Mouse (Mus musculus) liver, adult 2 months (tissue): Measurements from ENCODE around the gene Sar1a. TPM values are rescaled to one million over a fixed set of nuclear protein-coding genes. Genes with fewer than 3 reads are reported as not detected.

Experiments used
- DNase-seq: peaks from one replicate; pipeline ENCODE4 v3.0.0-alpha.2; 2011; ENCODE audit warnings: low read depth, low spot score; ENCODE audit errors: extremely low read depth
- H3K27ac ChIP-seq: fragments of 200-500 bp; replicated peaks from 2 replicates; pipeline ENCODE4 v1.5.1; 2012; ENCODE audit warnings: low read depth, mild to moderate bottlenecking, control low read depth, inconsistent platforms, low read length; ENCODE audit not compliant: insufficient read depth
- H3K27me3 ChIP-seq: fragments of 200-500 bp; 2 replicates; pipeline ENCODE4 v1.6.1; 2012; ENCODE audit warnings: mild to moderate bottlenecking, moderate library complexity, low read length, inconsistent platforms; ENCODE audit not compliant: control insufficient read depth, insufficient read depth
- H3K36me3 ChIP-seq: fragments of 200-500 bp; 2 replicates; pipeline ENCODE4 v1.6.1; 2012; ENCODE audit warnings: low read length, inconsistent platforms; ENCODE audit not compliant: control insufficient read depth, insufficient read depth
- H3K4me1 ChIP-seq: fragments of 200-500 bp; 2 replicates; pipeline ENCODE4 v1.6.1; 2011; ENCODE audit warnings: low read length; ENCODE audit not compliant: control insufficient read depth, insufficient read depth
- H3K4me3 ChIP-seq: fragments of 200-500 bp; 2 replicates; pipeline ENCODE4 v1.5.1; 2011; ENCODE audit warnings: low read depth, mild to moderate bottlenecking, control low read depth, low read length, moderate library complexity; ENCODE audit not compliant: insufficient read depth
- H3K79me2 ChIP-seq: fragments of 200-500 bp; 2 replicates; pipeline ENCODE4 v1.6.1; 2012; ENCODE audit warnings: inconsistent platforms, mild to moderate bottlenecking, low read length, moderate library complexity; ENCODE audit not compliant: control insufficient read depth, insufficient read depth
- H3K9ac ChIP-seq: fragments of 200-500 bp; 2 replicates; pipeline ENCODE4 v1.6.1; 2012; ENCODE audit warnings: low read depth, mild to moderate bottlenecking, control low read depth, inconsistent platforms, low read length
- CTCF ChIP-seq: fragments of 200-500 bp; IDR thresholded peaks from 2 replicates; pipeline ENCODE4 v1.5.1; 2011; ENCODE audit warnings: low read depth, low read length, control low read depth
- POLR2A ChIP-seq: fragments of 200-500 bp; IDR thresholded peaks from 2 replicates; pipeline ENCODE4 v1.6.1; 2011; ENCODE audit warnings: low read length, control low read depth; ENCODE audit not compliant: insufficient read depth; ENCODE audit errors: extremely low read depth
- WGBS: fragments of 180-500 bp; shearing (Covaris S2); methylation state at CpG from one replicate; pipeline ENCODE4 v1.1.7; 2018; 5-methylcytosine and 5-hydroxymethylcytosine counted together
- polyA plus RNA-seq: library from polyadenylated mRNA; depleted of rRNA; stranded (reverse); fragments of >200 nt; gene quantifications from 2 replicates; pipeline ENCODE4 v1.2.3, GENCODE M21; 2012
- total RNA-seq: library from RNA; depleted of rRNA; stranded (reverse); fragments of >200 nt; gene quantifications from 2 replicates; pipeline ENCODE4 v1.2.3, GENCODE M21; 2014

The Sar1a gene
- total and polyA plus RNA-seq, 2 experiments, result 53.2 to 73.0 TPM

DNA sequence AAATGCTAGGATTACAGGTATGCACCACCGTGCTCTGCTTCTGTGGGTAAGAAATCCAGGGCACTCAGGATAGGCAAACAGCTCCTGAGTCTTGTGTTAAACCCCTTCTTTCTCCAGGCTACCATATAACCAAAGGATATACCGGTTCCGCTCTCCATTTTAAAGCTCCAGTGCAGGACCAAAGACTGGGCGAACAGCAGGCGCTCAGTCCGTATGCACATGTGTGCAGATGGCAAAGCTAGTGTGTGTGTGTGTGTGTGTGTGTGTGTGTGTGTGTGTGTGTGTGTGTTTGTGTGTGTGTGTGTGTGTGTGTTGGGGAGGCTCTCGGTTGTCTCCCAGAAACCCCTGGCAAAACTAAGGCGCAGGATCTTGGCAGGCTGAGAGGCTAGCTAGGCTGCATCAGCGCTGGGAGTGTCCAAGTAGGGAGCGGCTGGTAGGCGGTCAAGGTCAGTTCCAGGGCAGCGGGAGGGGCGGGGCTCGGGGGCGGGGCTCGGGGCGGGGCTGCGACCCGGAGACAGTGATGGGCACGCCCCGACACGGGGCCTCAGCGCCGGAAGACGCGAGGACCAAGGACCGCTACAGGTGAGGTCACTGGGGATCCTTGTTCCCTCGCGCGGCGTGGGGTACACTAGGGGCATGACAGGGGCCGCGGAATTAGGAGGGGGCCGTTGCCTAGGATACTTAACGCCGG is 34.8 kb downstream of the Sar1a start, which contains the start of gene Aifm2:
Aifm2 (plus strand) TSS at position 493 of the 691 bp plus-strand sequence.
- DNase-seq, result peak; percentile 77
- 10% methylated on average over 36 of the region's 36 CpGs for WGBS
- H3K9ac ChIP-seq, result peak within 1 kb of the TSS; percentile 84
- peak within 1 kb of the TSS; percentile 90 for H3K27ac ChIP-seq
- H3K27me3 ChIP-seq, result no peaks in the 10 kb centered on the region
- H3K4me3 ChIP-seq, result peak within 1 kb of the TSS; percentile 87
- TF ChIP-seq CTCF (no peak), POLR2A (peak; percentile 62; the same call in 1 of the 2 replicates)
- no peaks in the 10 kb centered on the region for H3K36me3 ChIP-seq
- H3K79me2 ChIP-seq, result no peaks in the 10 kb centered on the region
- H3K4me1 ChIP-seq, result peaks cover 10% of the 10 kb centered on the region

DNA sequence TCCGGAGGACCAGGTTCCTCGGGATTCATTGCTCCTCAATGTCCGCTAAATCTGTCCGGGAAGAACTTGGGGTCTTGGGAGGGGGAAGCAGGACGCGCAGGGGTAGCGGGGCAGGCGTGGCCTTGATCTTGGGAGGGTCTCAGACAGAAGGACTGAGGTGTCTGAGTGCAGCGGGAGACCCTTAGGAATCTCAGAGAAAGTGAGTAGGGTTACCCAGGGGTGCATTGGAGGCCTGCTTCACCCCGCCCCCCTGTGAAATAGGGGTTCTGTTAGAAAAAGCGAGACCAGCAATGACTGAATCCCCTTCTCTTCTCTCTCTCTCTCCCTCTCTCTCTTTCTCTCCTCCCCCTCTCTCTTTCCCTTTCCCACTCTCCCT is 35.4 kb downstream of the Sar1a start:
- Histone ChIP-seq H3K4me1 (peaks cover 11% of the 10 kb centered on the region), H3K4me3 (peak overlapping the region; percentile 87), H3K9ac (peak overlapping the region; percentile 84), H3K27me3 (no peaks in the 10 kb centered on the region), H3K36me3 (no peaks in the 10 kb centered on the region), H3K27ac (peak overlapping the region; percentile 90), H3K79me2 (0 out of 2 replicates have a peak, but pooled peaks cover 3% of the 10 kb centered on the region)
- no peak for DNase-seq
- WGBS, result 5% methylated on average over 11 of the region's 11 CpGs
- no peak for TF ChIP-seq POLR2A
- TF ChIP-seq CTCF, result no peak

DNA sequence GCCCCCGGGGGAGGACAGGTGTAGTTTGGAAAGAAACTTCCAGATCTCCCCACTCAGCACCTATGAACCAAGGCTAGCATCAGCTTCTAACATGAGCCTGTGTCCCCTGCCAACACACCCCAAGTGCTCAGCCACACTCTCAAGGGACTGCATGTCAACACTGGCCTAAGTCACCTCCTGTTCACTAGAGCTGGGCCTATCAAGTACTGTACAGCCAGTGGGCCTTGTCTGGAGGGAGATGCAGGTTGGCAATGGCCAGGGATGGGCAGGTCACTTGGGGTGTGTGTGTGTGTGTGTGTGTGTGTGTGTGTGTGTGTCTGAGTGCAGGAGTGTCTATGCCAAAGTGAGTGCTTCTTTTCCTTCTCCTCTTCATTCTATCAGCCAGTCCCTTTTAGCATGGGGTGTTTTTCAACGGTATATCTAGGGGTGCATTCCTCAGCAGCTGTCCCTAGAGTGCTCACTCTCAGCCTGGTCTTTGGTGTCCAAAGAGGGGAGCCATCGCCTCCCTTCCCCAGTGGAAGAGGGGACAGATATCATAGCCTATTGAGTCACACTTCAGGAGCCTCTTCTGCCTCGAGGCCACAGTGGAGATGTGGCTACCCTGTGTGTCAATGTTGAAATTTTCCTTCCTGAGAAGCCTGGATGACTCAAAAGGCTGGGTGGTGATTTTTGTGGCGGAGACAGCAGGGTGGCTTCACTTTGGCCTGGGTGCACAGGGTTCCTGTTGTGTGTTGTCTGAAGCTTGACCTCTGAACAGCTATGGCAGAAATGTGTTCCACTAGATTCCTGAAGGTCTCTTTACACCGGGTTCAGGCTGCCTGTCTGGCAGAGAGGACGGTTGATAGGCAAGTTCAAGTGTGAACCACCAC is 36.1 kb downstream of the Sar1a start:
- no peaks in the 10 kb centered on the region for H3K36me3 ChIP-seq
- WGBS, result 36% methylated on average over 7 of the region's 7 CpGs
- 0 out of 2 replicates have a peak, but pooled peaks cover 8% of the 10 kb centered on the region for H3K79me2 ChIP-seq
- peak overlapping the region; percentile 87; the same call in 1 of the 2 replicates for H3K4me3 ChIP-seq
- peak; percentile 89 for DNase-seq
- H3K4me1 ChIP-seq, result peaks cover 12% of the 10 kb centered on the region
- H3K9ac ChIP-seq, result peak overlapping the region; percentile 84
- TF ChIP-seq POLR2A, result no peak
- no peak for TF ChIP-seq CTCF
- peak overlapping the region; percentile 90 for H3K27ac ChIP-seq
- no peaks in the 10 kb centered on the region for H3K27me3 ChIP-seq

DNA sequence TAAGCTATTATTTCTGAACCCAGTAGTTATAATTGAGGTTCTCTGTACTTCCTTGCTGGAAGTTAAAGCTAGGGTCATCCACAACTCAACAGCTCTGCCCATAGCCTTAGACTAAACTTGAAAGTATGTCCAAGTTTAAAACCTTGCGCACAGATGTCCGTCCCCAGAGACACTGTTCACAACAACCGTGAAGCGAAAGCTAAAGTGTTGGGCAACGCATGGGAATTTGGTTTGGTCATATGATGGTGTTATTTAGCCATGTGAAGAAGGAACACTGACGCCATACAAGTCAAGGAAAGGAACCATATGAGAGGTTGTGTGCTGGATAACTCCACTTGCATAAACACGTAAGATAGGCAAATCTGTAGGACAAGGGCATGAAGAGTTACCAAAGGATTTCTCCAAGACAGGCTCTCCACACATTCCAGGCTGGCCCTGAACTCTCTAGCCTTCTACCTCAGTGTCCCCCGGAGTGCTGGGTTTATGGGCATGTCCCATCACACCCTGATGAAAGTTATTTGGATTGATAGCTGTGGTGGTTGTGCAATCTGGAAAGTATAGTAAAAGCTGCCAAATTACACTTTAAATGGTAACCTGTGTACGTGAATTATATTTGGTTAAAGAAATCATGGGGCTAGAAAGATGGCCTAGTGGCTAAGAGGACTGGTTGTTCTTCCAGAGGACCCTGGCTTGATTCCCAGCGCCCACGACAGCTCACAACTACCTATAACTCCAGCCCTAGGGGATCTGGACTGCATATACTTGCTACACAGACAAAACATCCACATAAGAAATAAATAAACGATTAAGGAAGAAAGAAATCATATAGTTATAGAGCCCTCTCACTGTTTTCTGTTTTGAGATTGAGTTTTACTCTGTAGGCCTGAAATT is 37.6 kb downstream of the Sar1a start:
- no peaks in the 10 kb centered on the region for H3K36me3 ChIP-seq
- H3K4me3 ChIP-seq, result no peak overlapping the region
- no peak overlapping the region for H3K9ac ChIP-seq
- peak; percentile 94 for DNase-seq
- H3K27ac ChIP-seq, result peak overlapping the region; percentile 35
- WGBS, result 59% methylated on average over 12 of the region's 12 CpGs
- peaks cover 16% of the 10 kb centered on the region for H3K4me1 ChIP-seq
- TF ChIP-seq POLR2A (no peak), CTCF (no peak)
- 0 out of 2 replicates have a peak, but pooled peaks cover 8% of the 10 kb centered on the region for H3K79me2 ChIP-seq
- H3K27me3 ChIP-seq, result no peaks in the 10 kb centered on the region

DNA sequence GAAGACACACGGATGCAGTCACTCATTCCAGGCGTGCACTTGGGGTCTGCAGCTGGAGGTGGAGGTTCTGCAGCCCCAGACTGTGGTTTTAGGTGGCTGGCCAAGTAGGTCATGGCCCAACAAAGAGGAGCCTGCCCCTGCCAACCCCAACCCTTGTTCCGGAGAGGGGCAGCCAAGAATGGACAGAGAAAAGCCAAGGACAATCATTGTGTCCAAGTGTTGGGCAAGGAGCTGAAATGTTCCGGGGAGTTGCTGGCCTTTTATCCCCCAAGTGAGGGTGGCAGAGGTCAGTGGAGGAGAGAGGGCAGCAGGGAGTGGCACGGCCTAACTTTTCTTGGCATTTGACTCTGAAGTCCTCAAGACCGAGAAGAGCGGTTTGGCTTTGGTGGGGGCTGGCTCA is 40.2 kb downstream of the Sar1a start:
- H3K4me3 ChIP-seq, result no peak overlapping the region
- 0 out of 2 replicates have a peak, but pooled peaks cover 8% of the 10 kb centered on the region for H3K79me2 ChIP-seq
- no peak overlapping the region for H3K9ac ChIP-seq
- no peaks in the 10 kb centered on the region for H3K36me3 ChIP-seq
- no peak overlapping the region for H3K27ac ChIP-seq
- no peak for TF ChIP-seq CTCF
- DNase-seq, result peak; percentile 67
- no peaks in the 10 kb centered on the region for H3K27me3 ChIP-seq
- H3K4me1 ChIP-seq, result peaks cover 16% of the 10 kb centered on the region
- WGBS, result 62% methylated on average over 7 of the region's 7 CpGs
